Mouse (Mus musculus) liver, embryonic 12.5 days (tissue): ENCODE measurements around the gene Ech1. TPM values are rescaled to one million over a fixed set of nuclear protein-coding genes. Genes with fewer than 3 reads are reported as not detected.
A peak's percentile ranks its signal among the peaks of the same experiment; 100 is the strongest.

ENCODE experiments used
- ATAC-seq: fragments of 200-750 bp; cut with Nextera tagmentation; 2 replicates; pipeline ENCODE4 v1.8.0; 2017; ENCODE audit warnings: moderate number of reproducible peaks, mild to moderate bottlenecking, moderate library complexity
- H3K27ac ChIP-seq: fragments of 300-500 bp; sonication (generic); 2 replicates; pipeline ENCODE4 v1.5.1; 2016; ENCODE audit warnings: mild to moderate bottlenecking
- H3K27me3 ChIP-seq: fragments of 300-500 bp; sonication (generic); replicated peaks from 2 replicates; pipeline ENCODE4 v1.6.1; 2016; ENCODE audit warnings: mild to moderate bottlenecking, moderate library complexity
- H3K36me3 ChIP-seq: fragments of 300-500 bp; sonication (generic); 2 replicates; pipeline ENCODE4 v1.6.1; 2016; ENCODE audit warnings: mild to moderate bottlenecking, moderate library complexity
- H3K4me1 ChIP-seq: fragments of 300-500 bp; sonication (generic); 2 replicates; pipeline ENCODE4 v1.6.1; 2016
- H3K4me2 ChIP-seq: fragments of 300-500 bp; sonication (generic); 2 replicates; pipeline ENCODE4 v1.6.1; 2016; ENCODE audit warnings: mild to moderate bottlenecking, moderate library complexity
- H3K4me3 ChIP-seq: fragments of 300-500 bp; sonication (generic); 2 replicates; pipeline ENCODE4 v1.5.1; 2016; ENCODE audit warnings: mild to moderate bottlenecking, moderate library complexity
- H3K9ac ChIP-seq: fragments of 300-500 bp; sonication (generic); 2 replicates; pipeline ENCODE4 v1.6.1; 2016; ENCODE audit warnings: mild to moderate bottlenecking, moderate library complexity
- H3K9me3 ChIP-seq: fragments of 300-500 bp; sonication (generic); replicated peaks from 2 replicates; pipeline ENCODE4 v1.6.1; 2016; ENCODE audit warnings: mild to moderate bottlenecking, moderate library complexity
- WGBS: fragments of 180-500 bp; shearing (Covaris S2); methylation state at CpG from one replicate; pipeline ENCODE4 v1.1.7; 2016; ENCODE audit not compliant: insufficient replicate concordance; 5-methylcytosine and 5-hydroxymethylcytosine counted together
- polyA plus RNA-seq: library from polyadenylated mRNA; unstranded; fragments of >200 nt; fragmentation: Nextera tagmentation; extraction: Ambion mirVana; gene quantifications from 2 replicates; pipeline ENCODE4 v1.2.1, GENCODE M21; 2016

Gene Ech1
- 72.3 and 73.6 TPM in 2 replicates for polyA plus RNA-seq

DNA sequence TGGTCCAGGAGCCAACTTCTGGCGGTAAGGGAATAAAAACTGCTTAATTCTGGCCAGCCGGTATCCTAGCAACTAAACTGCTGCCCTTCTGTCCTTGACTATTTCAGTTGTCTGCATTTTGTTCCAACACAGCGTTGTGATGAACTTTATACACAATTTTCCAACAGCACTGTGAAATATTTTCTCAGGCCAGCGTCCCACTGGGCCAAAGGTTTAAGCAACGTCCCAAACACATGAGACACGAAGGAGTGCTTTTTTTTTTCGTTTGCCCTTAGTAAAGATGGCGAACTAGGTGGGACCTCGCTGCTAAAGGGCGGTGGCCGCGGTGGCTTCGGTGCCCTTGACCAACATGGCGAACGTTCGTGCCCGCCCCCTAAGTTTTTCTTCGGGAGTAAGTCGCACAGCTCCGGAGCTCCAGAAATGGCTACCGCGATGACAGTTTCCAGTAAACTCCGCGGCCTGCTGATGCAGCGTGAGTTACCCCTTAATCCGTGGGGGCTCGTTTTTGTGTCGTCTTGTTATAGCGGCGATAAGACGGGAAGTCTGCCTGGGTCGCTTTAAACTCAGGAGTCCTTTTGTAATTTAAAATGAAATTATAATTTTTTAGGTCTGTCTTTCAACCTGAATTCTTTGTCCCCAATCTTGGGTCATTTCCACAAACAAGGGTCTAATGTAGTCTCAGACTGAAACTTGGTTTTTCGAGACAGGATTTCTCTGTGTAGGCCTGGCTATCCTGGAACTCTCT is at the start of gene Ech1:
Gene Ech1, plus strand, starts transcription at position 277 of the 745 bp plus-strand sequence.
- Histone ChIP-seq H3K36me3 (peaks cover 42% of the 10 kb centered on the region), H3K27ac (peak within 1 kb of the TSS; percentile 76), H3K4me2 (peak within 1 kb of the TSS; percentile 79), H3K27me3 (no peaks in the 10 kb centered on the region), H3K4me1 (peaks cover 65% of the 10 kb centered on the region), H3K4me3 (peak within 1 kb of the TSS; percentile 64), H3K9ac (peak within 1 kb of the TSS; percentile 78), H3K9me3 (no peaks in the 10 kb centered on the region)
- 1% methylated on average over 33 of the region's 33 CpGs for WGBS
- ATAC-seq = peak; percentile 83

DNA sequence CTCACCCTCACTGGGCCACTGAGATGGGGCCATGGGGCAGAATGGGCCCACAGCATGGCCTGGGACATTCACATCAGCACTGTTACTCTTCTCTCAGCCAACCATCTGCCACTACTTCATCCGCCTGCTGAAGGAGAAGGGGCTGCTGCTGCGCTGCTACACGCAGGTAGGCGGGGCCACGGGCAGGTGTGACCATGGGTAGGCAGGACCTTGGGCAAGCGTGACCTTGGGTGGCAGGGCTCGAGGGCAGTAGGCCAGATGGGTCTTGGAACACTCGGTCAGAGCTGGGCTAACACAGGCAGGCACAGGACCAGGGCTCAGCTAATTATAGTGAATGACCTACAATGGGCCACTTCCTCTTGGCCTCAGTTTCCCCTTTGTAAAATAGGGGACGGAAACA is 46.2 kb upstream of the Ech1 start:
- H3K9ac ChIP-seq = no peak overlapping the region
- no peaks in the 10 kb centered on the region for H3K27me3 ChIP-seq
- ATAC-seq = no peak
- peaks cover 17% of the 10 kb centered on the region for H3K4me1 ChIP-seq
- WGBS = 78% methylated on average over 9 of the region's 9 CpGs
- H3K36me3 ChIP-seq = peaks cover 24% of the 10 kb centered on the region
- no peak overlapping the region for H3K4me3 ChIP-seq
- H3K4me2 ChIP-seq = no peak overlapping the region
- H3K27ac ChIP-seq = no peak overlapping the region
- no peaks in the 10 kb centered on the region for H3K9me3 ChIP-seq

DNA sequence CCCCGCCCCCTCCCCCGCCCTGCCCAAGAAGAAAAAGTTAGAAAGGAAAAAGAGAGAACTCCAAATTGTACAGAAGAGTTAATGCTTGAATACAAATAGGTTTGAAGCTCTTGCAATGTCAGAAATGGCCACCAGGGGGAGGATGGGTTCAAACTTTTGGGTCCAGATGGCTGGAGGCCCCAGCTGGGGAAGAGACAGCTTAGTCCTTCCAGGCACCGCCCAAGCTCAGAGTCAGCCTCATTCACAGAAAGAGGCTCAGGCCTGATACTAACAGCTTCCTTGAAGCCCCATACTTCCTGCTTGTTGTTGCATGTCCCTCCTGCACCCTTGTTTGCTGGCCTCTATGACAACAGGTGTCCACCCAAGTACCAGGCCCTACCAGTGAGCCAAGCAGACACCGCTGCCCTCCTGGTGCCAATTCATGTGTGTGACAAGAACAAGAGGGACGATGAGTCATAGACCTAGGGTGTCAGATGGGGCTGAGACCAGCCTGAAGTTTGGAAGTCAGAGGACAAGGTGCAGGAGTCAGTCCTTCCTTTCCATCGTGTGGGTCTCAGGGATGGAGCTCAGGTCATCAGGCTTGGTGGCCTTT is 44.9 kb upstream of the Ech1 start:
- H3K4me3 ChIP-seq = no peak overlapping the region
- no peaks in the 10 kb centered on the region for H3K9me3 ChIP-seq
- peaks cover 17% of the 10 kb centered on the region for H3K4me1 ChIP-seq
- H3K36me3 ChIP-seq = peaks cover 24% of the 10 kb centered on the region
- peak overlapping the region; percentile 25; the same call in 1 of the 2 replicates for H3K4me2 ChIP-seq
- H3K27ac ChIP-seq = peak overlapping the region; percentile 54
- ATAC-seq = peak; percentile 75
- WGBS = 43% methylated on average over 6 of the region's 6 CpGs
- H3K27me3 ChIP-seq = no peaks in the 10 kb centered on the region
- no peak overlapping the region for H3K9ac ChIP-seq

GRCm38 (mm10) chr7:28780857-28781256 is 44.2 kb upstream of the Ech1 start:
- Histone ChIP-seq H3K36me3 (peaks cover 31% of the 10 kb centered on the region), H3K4me2 (no peak overlapping the region), H3K27ac (peak overlapping the region; percentile 54; the same call in 1 of the 2 replicates), H3K9me3 (no peaks in the 10 kb centered on the region), H3K27me3 (no peaks in the 10 kb centered on the region), H3K4me3 (no peak overlapping the region), H3K4me1 (peaks cover 17% of the 10 kb centered on the region), H3K9ac (no peak overlapping the region)
- 65% methylated on average over 7 of the region's 7 CpGs for WGBS
- ATAC-seq = no peak

DNA sequence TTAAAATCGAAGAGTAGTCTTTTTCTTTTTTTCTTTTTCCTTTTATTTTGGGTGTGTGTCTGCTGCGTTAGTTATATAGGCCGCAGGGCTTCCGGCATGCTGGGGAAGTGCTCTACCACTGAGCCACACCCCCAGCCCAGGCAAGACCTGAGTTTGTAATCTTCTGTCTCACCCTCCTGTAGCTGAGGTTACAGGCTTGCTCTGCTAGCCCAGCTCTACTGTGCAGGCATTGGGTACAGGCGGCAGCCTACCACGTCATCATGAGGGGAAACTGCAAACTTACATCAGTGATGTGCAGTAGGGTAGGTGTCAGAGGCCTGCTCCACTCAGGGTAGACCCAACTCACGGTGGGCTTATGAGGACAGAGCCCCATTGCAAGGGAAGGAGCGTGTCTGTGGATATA is 43.8 kb upstream of the Ech1 start:
- no peak overlapping the region for H3K4me3 ChIP-seq
- H3K27ac ChIP-seq = no peak overlapping the region
- H3K9me3 ChIP-seq = no peaks in the 10 kb centered on the region
- no peak overlapping the region for H3K4me2 ChIP-seq
- no peak for ATAC-seq
- H3K4me1 ChIP-seq = peaks cover 17% of the 10 kb centered on the region
- peaks cover 35% of the 10 kb centered on the region for H3K36me3 ChIP-seq
- no peaks in the 10 kb centered on the region for H3K27me3 ChIP-seq
- H3K9ac ChIP-seq = no peak overlapping the region
- 84% methylated on average over 8 of the region's 8 CpGs for WGBS

GRCm38 (mm10) chr7:28785161-28785560 is 39.9 kb upstream of the Ech1 start:
- H3K4me1 ChIP-seq = peaks cover 27% of the 10 kb centered on the region
- peaks cover 36% of the 10 kb centered on the region for H3K36me3 ChIP-seq
- H3K27ac ChIP-seq = no peak overlapping the region
- H3K9ac ChIP-seq = no peak overlapping the region
- H3K9me3 ChIP-seq = no peaks in the 10 kb centered on the region
- ATAC-seq = no peak
- no peak overlapping the region for H3K4me2 ChIP-seq
- no peak overlapping the region for H3K4me3 ChIP-seq
- H3K27me3 ChIP-seq = no peaks in the 10 kb centered on the region
- WGBS = 74% methylated on average over 5 of the region's 5 CpGs

GRCm38 (mm10) chr7:28787884-28788283 is 37.1 kb upstream of the Ech1 start:
- peaks cover 27% of the 10 kb centered on the region for H3K4me1 ChIP-seq

GRCm38 (mm10) chr7:28788307-28789195 is 36.5 kb upstream of the Ech1 start, which contains the start of gene Rinl:
Gene Rinl (plus strand): TSS chr7:28788969.
- no peak within 1 kb of the TSS for H3K27ac ChIP-seq
- no peaks in the 10 kb centered on the region for H3K9me3 ChIP-seq
- no peaks in the 10 kb centered on the region for H3K27me3 ChIP-seq
- 0 out of 2 replicates have a peak within 1 kb of the TSS, but pooled peaks have one; percentile 1 for H3K9ac ChIP-seq
- H3K4me2 ChIP-seq = no peak within 1 kb of the TSS
- ATAC-seq = no peak
- 41% methylated on average over 5 of the region's 5 CpGs for WGBS
- peaks cover 27% of the 10 kb centered on the region for H3K36me3 ChIP-seq
- no peak within 1 kb of the TSS for H3K4me3 ChIP-seq
- peaks cover 27% of the 10 kb centered on the region for H3K4me1 ChIP-seq

More at GRCm38 (mm10) chr7:28787884-28788283, 37.1 kb upstream of the Ech1 start:
- no peak overlapping the region for H3K9ac ChIP-seq
- no peaks in the 10 kb centered on the region for H3K9me3 ChIP-seq
- H3K27ac ChIP-seq = no peak overlapping the region
- ATAC-seq = no peak
- 90% methylated on average over 9 of the region's 9 CpGs for WGBS
- no peaks in the 10 kb centered on the region for H3K27me3 ChIP-seq
- no peak overlapping the region for H3K4me2 ChIP-seq
- peaks cover 33% of the 10 kb centered on the region for H3K36me3 ChIP-seq
- H3K4me3 ChIP-seq = no peak overlapping the region

- H3K4me1 ChIP-seq = peaks cover 27% of the 10 kb centered on the region
- H3K27ac ChIP-seq = no peak overlapping the region
- 74% methylated on average over 3 of the region's 3 CpGs for WGBS
- H3K4me3 ChIP-seq = no peak overlapping the region
- 0 out of 2 replicates have a peak overlapping the region, but pooled peaks have one; percentile 1 for H3K9ac ChIP-seq
- no peaks in the 10 kb centered on the region for H3K27me3 ChIP-seq
- peaks cover 22% of the 10 kb centered on the region; the same call in 1 of the 2 replicates for H3K36me3 ChIP-seq
- no peak overlapping the region for H3K4me2 ChIP-seq
- ATAC-seq = no peak
- no peaks in the 10 kb centered on the region for H3K9me3 ChIP-seq
Observed at GRCm38 (mm10) chr7:28789235-28789634, 35.8 kb upstream of the Ech1 start.

- Histone ChIP-seq H3K9me3 (no peaks in the 10 kb centered on the region), H3K36me3 (peaks cover 18% of the 10 kb centered on the region; the same call in 1 of the 2 replicates), H3K27ac (no peak overlapping the region), H3K4me2 (no peak overlapping the region), H3K27me3 (no peaks in the 10 kb centered on the region; the same call in 1 of the 2 replicates), H3K4me1 (peaks cover 28% of the 10 kb centered on the region), H3K4me3 (no peak overlapping the region), H3K9ac (no peak overlapping the region)
- 56% methylated on average over 8 of the region's 8 CpGs for WGBS
- 0 out of 2 replicates have a peak, but pooled peaks have one; percentile 27 for ATAC-seq
Observed at GRCm38 (mm10) chr7:28790066-28790806, 34.8 kb upstream of the Ech1 start.

GRCm38 (mm10) chr7:28791706-28792105 is 33.3 kb upstream of the Ech1 start:
- no peak for ATAC-seq
- Histone ChIP-seq H3K9ac (no peak overlapping the region), H3K27me3 (no peaks in the 10 kb centered on the region; the same call in 1 of the 2 replicates), H3K27ac (no peak overlapping the region), H3K4me3 (no peak overlapping the region), H3K9me3 (no peaks in the 10 kb centered on the region), H3K4me2 (no peak overlapping the region), H3K4me1 (peaks cover 43% of the 10 kb centered on the region), H3K36me3 (0 out of 2 replicates have a peak, but pooled peaks cover 7% of the 10 kb centered on the region)
